Mouse (Mus musculus) thymus, adult 2 months (tissue): ENCODE measurements around the gene Meis2.

ENCODE experiments used
- CTCF ChIP-seq: fragments of 200-500 bp; IDR thresholded peaks from 2 replicates; pipeline ENCODE4 v1.5.1; 2012; ENCODE audit warnings: mild to moderate bottlenecking, control low read depth, low read length, moderate library complexity, borderline replicate concordance; ENCODE audit not compliant: control insufficient read depth, poor library complexity, insufficient read depth; ENCODE audit errors: extremely low read depth
- POLR2A ChIP-seq: fragments of 200-500 bp; IDR thresholded peaks from 2 replicates; pipeline ENCODE4 v1.6.1; 2012; ENCODE audit warnings: mild to moderate bottlenecking, low read length, control low read depth, moderate library complexity; ENCODE audit not compliant: control insufficient read depth, poor library complexity, insufficient read depth; ENCODE audit errors: extremely low read depth

DNA sequence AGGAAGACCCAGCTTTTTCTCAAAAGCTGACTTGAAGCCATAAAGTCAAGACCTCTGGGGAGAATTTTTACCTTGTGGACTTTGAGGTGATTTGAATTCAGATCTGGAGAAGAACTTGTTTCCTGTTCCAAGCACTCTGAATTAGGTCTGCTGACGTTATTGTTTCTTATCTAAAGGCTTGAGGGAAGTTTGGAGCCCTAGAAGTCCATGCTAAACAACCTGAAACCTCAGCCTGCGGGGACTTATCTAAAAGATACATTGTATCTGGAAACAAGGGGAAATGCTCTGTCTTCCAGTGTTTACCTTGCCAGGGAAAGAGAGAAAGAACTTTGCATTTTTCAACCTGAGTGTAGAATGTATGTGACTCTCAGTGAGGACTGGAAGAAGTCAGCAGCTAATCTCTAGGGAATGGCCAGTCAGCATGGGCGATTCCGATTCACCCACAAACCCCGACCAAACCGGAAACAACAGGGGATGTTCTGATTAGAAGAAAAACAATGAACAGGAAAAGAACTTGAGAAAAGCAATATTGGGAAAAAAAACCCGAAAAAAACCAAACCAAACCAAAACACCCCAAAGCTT, 152.6 kb downstream of the Meis2 start:
- TF ChIP-seq CTCF, result no peak
- no peak for TF ChIP-seq POLR2A
